ENCODE assay signal across 13 mouse cellular contexts in the genomic region with DNA sequence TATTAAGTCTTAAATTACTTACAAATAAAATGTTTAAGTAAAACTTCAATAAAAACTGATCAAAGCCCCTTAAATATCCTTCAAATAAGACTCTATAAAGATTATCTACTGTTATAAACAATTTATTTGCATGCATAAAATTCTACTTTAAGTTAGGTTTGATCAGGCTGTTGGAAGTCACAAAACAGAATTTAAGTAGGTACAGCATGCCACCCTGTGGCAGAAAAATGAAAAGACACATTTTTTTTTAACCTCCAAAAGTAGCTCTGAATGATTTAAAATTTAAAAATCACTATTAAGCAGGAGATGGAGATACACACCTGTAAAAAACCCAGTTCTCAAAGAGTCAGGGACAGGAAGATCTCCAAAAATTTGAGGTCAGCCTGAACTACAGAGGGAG. TPM values are rescaled to one million over a fixed set of nuclear protein-coding genes. Genes with fewer than 3 reads are reported as not detected.
DNase-seq lines count a peak whose midpoint lies in the region; ATAC-seq and TF ChIP-seq lines count a peak whose summit lies in the region.
"Had no signal": no experiment of that assay in that cellular context is flagged by ENCODE, and none has a peak within 500 bp of the region (broad histone marks: within the 10 kb centered on the region; RNA-seq: fewer than 3 reads in every experiment).

No protein-coding gene starts in this region.

- no peaks in the 10 kb centered on the region for H3K4me1 ChIP-seq in kidney, adult 2 months (ENCODE audit: control insufficient read depth, insufficient read depth, low read length)
- no peaks in the 10 kb centered on the region for H3K4me1 ChIP-seq in kidney, embryonic 16.5 days (ENCODE audit: insufficient read depth, low read length)
- H3K4me1 ChIP-seq: stomach, embryonic 15.5 days had no signal

- no peak overlapping the region for H3K4me3 ChIP-seq in kidney, adult 2 months (ENCODE audit: insufficient read depth, low read depth, low read length)
- no peak overlapping the region for H3K4me3 ChIP-seq in kidney, embryonic 16.5 days (ENCODE audit: low read length)
- H3K4me3 ChIP-seq: megakaryocyte, embryonic 14.5 days; stomach, embryonic 15.5 days had no signal

- TF ChIP-seq POLR2A in kidney, adult 2 months (IDR thresholded peaks at IDR 0.05; ENCODE audit: low read depth, low read length): no peak

- no peaks in the 10 kb centered on the region for H3K9me3 ChIP-seq in kidney, embryonic 16.5 days (ENCODE audit: low read length)
- H3K9me3 ChIP-seq: megakaryocyte, embryonic 14.5 days; stomach, embryonic 15.5 days had no signal

- DNase-seq in cerebellum, postnatal 10 days: peak; percentile 10 to 17
- DNase-seq in cerebellum, adult 11 months: no peak
- peak; percentile 7 for DNase-seq in kidney, adult 2 months
- DNase-seq in 416B (ENCODE audit: low read depth): peak; percentile 63
- DNase-seq in c-Kit-positive CD71-positive TER-119-positive erythroid progenitor cells, embryonic 14.5 days (ENCODE audit: low spot score): peak; percentile 3
- no peak for DNase-seq in thymus, adult 18-20 months
- DNase-seq in adrenal gland, postnatal 14 days: no peak

- no peak overlapping the region for H3K4me2 ChIP-seq in kidney, embryonic 16.5 days (replicated peaks; ENCODE audit: low read depth, low read length)
- H3K4me2 ChIP-seq: stomach, embryonic 15.5 days had no signal

- H3K27me3 ChIP-seq in kidney, adult 2 months (replicated peaks; ENCODE audit: control insufficient read depth, insufficient read depth, low read length): no peaks in the 10 kb centered on the region
- no peaks in the 10 kb centered on the region for H3K27me3 ChIP-seq in kidney, embryonic 16.5 days (ENCODE audit: insufficient read depth, low read length)
- H3K27me3 ChIP-seq: megakaryocyte, embryonic 14.5 days; stomach, embryonic 15.5 days had no signal

- no peaks in the 10 kb centered on the region for H3K36me3 ChIP-seq in kidney, adult 2 months (ENCODE audit: control insufficient read depth, insufficient read depth, low read length)
- no peaks in the 10 kb centered on the region for H3K36me3 ChIP-seq in kidney, embryonic 16.5 days (ENCODE audit: insufficient read depth, low read length)
- H3K36me3 ChIP-seq: stomach, embryonic 15.5 days had no signal

- no peak for ATAC-seq in kidney, embryonic 16.5 days (ENCODE audit: low FRiP score, low TSS enrichment)

- no peak overlapping the region for H3K9ac ChIP-seq in kidney, embryonic 16.5 days (replicated peaks; ENCODE audit: low read length)
- H3K9ac ChIP-seq: stomach, embryonic 15.5 days had no signal

- H3K27ac ChIP-seq in kidney, adult 2 months (ENCODE audit: insufficient read depth, low read depth, low read length): no peak overlapping the region
- H3K27ac ChIP-seq in kidney, embryonic 16.5 days (ENCODE audit: low read length): no peak overlapping the region
- H3K27ac ChIP-seq: stomach, embryonic 15.5 days had no signal

- no peak for TF ChIP-seq CTCF in kidney, adult 2 months (conservative IDR thresholded peaks at IDR 0.05; ENCODE audit: insufficient read depth, insufficient read length, low read depth, low read length)

RNA-seq across cellular contexts. Expression of gene Gm10306, which starts 33.0 kb away (rescaled TPM):
- polyA plus RNA-seq in kidney, adult 2 months (2012; rRNA removed): not detected in 2 replicates
- polyA plus RNA-seq in kidney, embryonic 16.5 days (2015; fragmentation: Nextera tagmentation; extraction: Ambion mirVana): not detected in 2 replicates
- total RNA-seq in adrenal gland, postnatal 14 days (2021): not detected in 2 replicates
- total RNA-seq: heart, postnatal 25 days had no signal
- polyA plus RNA-seq: cortical plate, adult 2 months; large intestine, adult 2 months; stomach, embryonic 15.5 days had no signal

RNA-seq across cellular contexts. Expression of gene Caap1, which starts 33.3 kb away (rescaled TPM):
- 2.4 and 2.9 TPM in 2 replicates for polyA plus RNA-seq in kidney, adult 2 months (2012; rRNA removed)
- polyA plus RNA-seq in kidney, embryonic 16.5 days (2015; fragmentation: Nextera tagmentation; extraction: Ambion mirVana): 16.5 and 19.6 TPM in 2 replicates
- 10.0 TPM in 2 replicates for total RNA-seq in adrenal gland, postnatal 14 days (2021)

Comparison
In these comparisons a context has a peak if more than half of its experiments do, and no peak if none do; other contexts are left out.
1. DNase-seq: peak in cerebellum, postnatal 10 days (2 of 2), kidney, adult 2 months (single experiment), 416B (single experiment) and c-Kit-positive CD71-positive TER-119-positive erythroid progenitor cells, embryonic 14.5 days (single experiment); none in cerebellum, adult 11 months (single experiment), thymus, adult 18-20 months (0 of 2) and adrenal gland, postnatal 14 days (single experiment).